Mouse (Mus musculus) ovary, adult 18-20 months (tissue): ENCODE results near the gene Xrcc4.
"Not testable (repeated sequence)": the region's sequence is repeated elsewhere in the genome, so short reads cannot be mapped to it uniquely, and the experiment has no call there.

ENCODE experiments used
- DNase-seq: peaks from one replicate; pipeline ENCODE4 v3.0.0; 2022; ENCODE audit warnings: low spot score, mixed read lengths

Gene Xrcc4

GRCm38 (mm10) chr13:90088962-90089824 lies at the start of gene Xrcc4, which contains the start of gene Tmem167:
Xrcc4 (minus strand) TSS chr13:90089608.
Tmem167 (plus strand) TSS chr13:90089123.
- DNase-seq: peak; percentile 96

- DNase-seq: peak; percentile 6
Measured at GRCm38 (mm10) chr13:90136156-90136910, 46.9 kb upstream of the Xrcc4 start.

- no peak for DNase-seq
Measured at GRCm38 (mm10) chr13:90111681-90112080, 22.3 kb upstream of the Xrcc4 start.

GRCm38 (mm10) chr13:90108746-90109145 lies 19.3 kb upstream of the Xrcc4 start:
- not testable (repeated sequence) for DNase-seq

- DNase-seq: no peak
Measured at GRCm38 (mm10) chr13:90106139-90106538, 16.7 kb upstream of the Xrcc4 start.

GRCm38 (mm10) chr13:90101514-90101913 lies 12.1 kb upstream of the Xrcc4 start:
- DNase-seq: no peak

- no peak for DNase-seq
Measured at GRCm38 (mm10) chr13:90089825-90090183, 396 bp upstream of the Xrcc4 start.

- no peak for DNase-seq
Measured at GRCm38 (mm10) chr13:90061877-90062276, 27.5 kb downstream of the Xrcc4 start.

- no peak for DNase-seq
Measured at GRCm38 (mm10) chr13:90052408-90052807, 37.0 kb downstream of the Xrcc4 start.

- no peak for DNase-seq
Measured at GRCm38 (mm10) chr13:90051735-90052134, 37.7 kb downstream of the Xrcc4 start.

GRCm38 (mm10) chr13:90039613-90040012 lies 49.8 kb downstream of the Xrcc4 start:
- no peak for DNase-seq

GRCm38 (mm10) chr13:90032977-90033376 lies 56.4 kb downstream of the Xrcc4 start:
- DNase-seq: no peak

- no peak for DNase-seq
Measured at GRCm38 (mm10) chr13:90032523-90032922, 56.9 kb downstream of the Xrcc4 start.

GRCm38 (mm10) chr13:90030911-90031310 lies 58.5 kb downstream of the Xrcc4 start:
- DNase-seq: no peak

GRCm38 (mm10) chr13:90012620-90013019 lies 76.8 kb downstream of the Xrcc4 start:
- no peak for DNase-seq

- no peak for DNase-seq
Measured at GRCm38 (mm10) chr13:90012198-90012597, 77.2 kb downstream of the Xrcc4 start.

GRCm38 (mm10) chr13:90011129-90011528 lies 78.3 kb downstream of the Xrcc4 start:
- DNase-seq: no peak

GRCm38 (mm10) chr13:90009786-90010185 lies 79.6 kb downstream of the Xrcc4 start:
- DNase-seq: no peak

- DNase-seq: no peak
Measured at GRCm38 (mm10) chr13:90005561-90005960, 83.8 kb downstream of the Xrcc4 start.

GRCm38 (mm10) chr13:89997531-89997930 lies 91.9 kb downstream of the Xrcc4 start:
- DNase-seq: no peak

- DNase-seq: no peak
Measured at GRCm38 (mm10) chr13:89986087-89986486, 103.3 kb downstream of the Xrcc4 start.

GRCm38 (mm10) chr13:89970940-89971339 lies 118.5 kb downstream of the Xrcc4 start:
- no peak for DNase-seq

- no peak for DNase-seq
Measured at GRCm38 (mm10) chr13:89968671-89969070, 120.7 kb downstream of the Xrcc4 start.
